Mouse (Mus musculus) megakaryocyte, adult 5-6 weeks (primary cell): ENCODE measurements around the gene A630076J17Rik. TPM values are rescaled to one million over a fixed set of nuclear protein-coding genes. Genes with fewer than 3 reads are reported as not detected.

ENCODE experiments used
- ATAC-seq: 2 replicates; pipeline ENCODE4 v1.8.0; 2016; ENCODE audit warnings: mild to moderate bottlenecking, inconsistent platforms; ENCODE audit not compliant: poor library complexity, severe bottlenecking
- total RNA-seq, 2 experiments: library from RNA; stranded (forward) in 1 of 2; stranded (reverse) in 1 of 2; fragments of 153-499, 151-499 nt in 1 of 2; fragments of 221-1000, 200-1000 nt in 1 of 2; gene quantifications; 2 replicates each; pipeline versions ENCODE4 v1.2.3 to v1.2.4; 2015 to 2017

A630076J17Rik gene
- total RNA-seq (2015), result not detected in 2 replicates
- total RNA-seq (2017), result not detected in 2 replicates

- no peak for ATAC-seq
Measured at GRCm38 (mm10) chr3:107230527-107230926, at the start of gene A630076J17Rik. A630076J17Rik (plus strand) TSS chr3:107230614.

DNA sequence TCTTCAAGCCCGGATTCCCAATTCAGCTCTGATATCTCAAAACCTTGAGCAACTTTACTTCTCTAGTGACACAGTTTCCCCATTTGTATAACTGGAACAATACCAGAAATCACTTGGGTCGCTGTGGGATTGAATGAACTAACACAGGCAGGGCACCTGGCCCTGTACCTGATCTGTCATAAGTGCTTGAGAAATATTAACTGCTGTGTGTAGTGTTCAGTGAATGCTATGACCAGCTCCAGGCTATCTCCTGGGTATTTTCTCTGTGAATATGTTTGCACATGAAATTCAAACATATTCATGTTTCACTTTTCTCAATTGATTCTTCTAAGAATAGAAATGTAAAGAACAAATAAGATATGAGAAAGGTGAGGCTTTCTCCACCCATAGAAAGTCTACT lies 49.6 kb upstream of the A630076J17Rik start:
- ATAC-seq, result no peak

DNA sequence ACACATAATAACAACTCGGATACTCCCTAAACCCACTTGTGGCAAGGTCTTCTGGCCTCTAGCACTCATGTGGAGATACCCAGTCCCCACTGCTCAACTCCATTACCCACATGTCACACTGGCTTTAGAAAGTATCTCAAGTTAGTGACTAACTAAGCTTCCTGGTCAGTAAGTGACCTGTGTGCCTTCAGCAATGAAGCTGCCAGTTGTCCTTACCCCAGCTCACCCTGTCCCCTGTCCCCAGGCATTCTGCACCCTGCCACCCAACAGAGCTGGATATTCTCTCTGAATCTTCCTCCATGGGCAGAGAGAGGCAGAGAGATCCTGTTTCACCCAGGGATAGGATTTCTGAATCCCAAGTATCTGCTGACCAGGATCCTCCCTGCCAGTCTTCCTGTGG lies 47.7 kb upstream of the A630076J17Rik start, which contains the start of gene Kcna10:
TSS of gene Kcna10 (plus strand) at position 301 of the 400 bp plus-strand sequence.
- ATAC-seq, result no peak

GRCm38 (mm10) chr3:107183178-107183577 lies 47.2 kb upstream of the A630076J17Rik start:
- no peak for ATAC-seq

GRCm38 (mm10) chr3:107185597-107185996 lies 44.8 kb upstream of the A630076J17Rik start:
- ATAC-seq, result no peak

GRCm38 (mm10) chr3:107187022-107187421 lies 43.4 kb upstream of the A630076J17Rik start:
- no peak for ATAC-seq

- no peak for ATAC-seq
Measured at GRCm38 (mm10) chr3:107188226-107188899, 42.1 kb upstream of the A630076J17Rik start.

DNA sequence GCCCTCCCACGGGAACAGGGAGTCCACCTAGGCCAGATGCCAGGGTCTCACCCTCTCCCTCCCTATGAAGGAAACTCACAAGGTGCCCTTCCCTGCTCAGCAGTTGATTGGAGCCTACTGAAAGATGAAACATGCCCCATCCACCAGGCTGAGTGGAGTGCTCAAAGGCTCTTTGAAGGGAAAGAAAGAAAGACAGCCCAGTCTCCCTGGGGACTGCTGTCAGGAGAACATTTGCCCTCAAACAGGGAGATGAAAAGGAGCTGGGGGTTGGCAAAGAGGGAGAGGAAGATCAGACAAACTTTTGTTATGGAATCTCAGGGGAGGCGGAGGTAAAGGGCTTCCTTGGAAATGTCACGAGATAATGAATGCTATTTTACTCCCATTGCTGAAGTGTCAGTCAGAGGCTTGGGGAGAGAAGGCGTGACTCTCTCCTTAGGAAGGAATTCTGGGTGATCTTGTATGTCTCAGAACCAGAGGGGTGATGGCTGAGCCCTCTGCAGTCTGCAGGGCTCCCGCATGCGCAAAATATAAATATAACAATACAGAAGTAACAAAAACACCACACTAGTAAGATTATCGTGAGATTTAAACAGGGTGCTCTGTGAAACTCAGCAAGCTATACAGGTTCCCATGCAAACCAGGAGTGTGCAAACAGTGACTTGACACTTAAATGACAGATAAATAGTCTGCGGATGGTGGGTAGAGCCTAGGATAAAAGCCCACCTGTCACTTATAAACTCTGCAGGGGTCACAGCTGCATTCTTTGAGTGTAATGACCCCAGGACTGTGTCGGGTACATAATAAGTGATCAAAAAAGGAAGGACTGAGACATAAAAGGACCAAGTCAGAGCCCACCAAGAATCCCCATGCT lies 28.9 kb upstream of the A630076J17Rik start:
- no peak for ATAC-seq

DNA sequence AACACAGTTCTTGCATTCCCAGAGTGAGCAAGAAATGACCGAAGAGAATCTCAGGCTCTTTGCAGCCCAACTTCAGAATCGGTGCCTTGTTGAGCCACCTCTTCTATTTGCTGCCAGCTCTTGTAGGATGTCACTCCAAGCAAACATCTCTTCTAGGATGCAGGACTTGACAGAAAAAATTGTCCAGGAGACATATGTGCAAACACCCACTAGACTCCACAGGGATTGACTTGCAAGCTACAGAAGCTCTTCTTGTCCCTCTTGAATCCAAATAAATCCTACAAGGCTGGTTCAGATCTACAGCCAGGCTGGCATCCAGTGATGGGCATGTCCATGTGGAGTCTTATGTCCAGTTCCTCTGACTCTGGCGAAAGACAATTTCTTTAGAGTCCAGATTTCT lies 26.0 kb upstream of the A630076J17Rik start:
- ATAC-seq, result no peak

DNA sequence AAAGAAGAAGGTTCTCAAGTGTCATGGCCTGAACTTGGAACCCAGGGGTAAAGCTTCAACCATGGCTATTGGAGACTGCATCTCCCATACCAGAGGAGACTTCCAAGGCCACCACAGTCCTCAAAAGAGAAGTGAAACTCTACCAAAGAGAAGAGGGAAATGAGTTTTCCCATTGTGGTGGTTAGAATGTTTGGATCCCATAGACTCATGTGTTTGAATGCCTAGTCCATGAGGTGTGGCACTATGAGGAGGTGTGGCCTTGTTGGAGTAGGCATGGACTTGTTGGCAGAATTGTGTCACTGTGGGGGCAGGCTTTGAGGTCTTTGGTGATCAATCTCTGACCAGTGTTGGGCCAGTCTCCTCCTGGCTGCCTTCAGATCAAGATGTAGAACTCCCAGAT lies 25.2 kb upstream of the A630076J17Rik start:
- ATAC-seq, result peak; percentile 43

- peak; percentile 65 for ATAC-seq
Measured at GRCm38 (mm10) chr3:107205994-107206393, 24.4 kb upstream of the A630076J17Rik start.

- no peak for ATAC-seq
Measured at GRCm38 (mm10) chr3:107206490-107207150, 23.8 kb upstream of the A630076J17Rik start.

DNA sequence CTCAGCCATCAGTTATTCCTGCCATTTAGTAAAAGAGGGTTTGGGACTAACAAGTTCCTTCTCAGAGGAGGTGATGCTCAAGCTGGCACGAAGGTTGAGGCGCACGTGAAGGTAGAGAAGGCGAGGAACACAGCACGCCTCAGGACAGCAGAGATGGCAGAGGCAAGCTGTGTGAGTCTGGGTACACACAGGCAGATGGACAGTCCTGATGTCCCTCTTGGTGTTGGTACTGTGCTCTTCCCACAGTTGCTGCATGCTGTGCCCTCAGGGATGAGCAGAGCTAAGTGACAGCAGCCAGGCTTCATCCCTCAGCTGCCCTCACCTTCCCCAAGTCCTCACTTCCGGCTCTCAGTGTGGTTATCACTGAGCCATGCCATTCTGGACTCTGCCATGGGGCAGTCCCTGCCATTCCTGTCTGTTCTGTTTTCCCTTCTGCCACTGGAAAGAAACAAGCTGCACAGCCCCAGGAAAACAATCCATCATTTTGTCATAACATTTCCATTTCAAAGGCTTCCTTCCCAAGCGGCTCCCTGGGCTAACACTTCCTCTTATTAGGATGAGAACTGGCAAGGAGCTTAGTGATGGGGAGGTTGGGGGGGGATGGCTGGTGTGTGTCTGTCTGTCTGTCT lies 22.7 kb upstream of the A630076J17Rik start:
- no peak for ATAC-seq

DNA sequence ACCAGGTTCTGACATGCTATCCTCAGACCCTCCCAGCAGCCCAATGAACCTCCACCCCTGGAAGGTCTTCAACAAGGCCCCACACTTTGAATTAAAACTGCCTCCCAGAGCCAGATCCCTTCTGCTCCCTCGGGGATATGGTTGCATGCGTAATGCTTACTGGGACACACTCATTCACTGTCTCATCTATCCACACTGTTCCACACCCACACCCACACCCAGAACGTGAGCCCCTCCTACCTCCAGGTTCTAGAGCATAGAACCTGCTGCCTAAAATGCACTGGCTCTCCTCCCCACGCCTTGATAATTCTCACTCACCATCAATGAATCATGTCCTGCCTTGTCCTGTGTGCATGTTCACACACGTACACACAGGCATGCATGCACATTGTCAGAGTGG lies 15.8 kb upstream of the A630076J17Rik start:
- ATAC-seq, result no peak

DNA sequence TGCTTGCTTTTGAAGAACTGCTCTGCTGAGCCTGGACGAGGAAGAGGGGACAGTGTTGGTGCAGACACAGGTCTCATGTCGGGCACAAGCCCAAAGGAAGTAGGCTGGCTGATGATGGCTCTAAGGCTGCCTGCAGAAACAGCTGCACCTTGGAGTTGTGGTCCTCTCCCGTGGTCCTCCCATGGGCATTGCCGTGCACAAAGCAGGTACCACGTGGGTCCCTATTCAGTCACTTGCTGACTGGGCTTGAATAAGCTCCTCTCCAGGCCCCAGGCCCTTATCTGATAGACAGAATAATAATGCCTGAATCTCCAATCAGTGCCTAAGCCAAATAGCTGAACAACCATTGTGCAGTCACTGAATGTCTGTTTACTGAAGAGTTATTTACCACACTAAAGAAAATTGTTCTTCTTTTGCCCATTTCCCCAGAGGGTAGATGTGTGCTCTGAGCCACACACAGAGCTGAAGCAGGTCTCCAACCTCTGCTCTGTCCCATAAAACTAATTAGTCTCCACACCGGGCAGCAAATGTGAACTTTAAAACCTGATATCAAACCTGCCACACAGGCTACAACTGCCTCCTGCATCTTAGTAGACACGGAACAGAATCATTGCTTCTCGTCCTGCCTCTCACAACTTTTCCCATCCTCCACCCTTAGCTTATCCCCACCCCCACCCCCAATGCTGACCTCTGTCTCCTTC lies 13.9 kb upstream of the A630076J17Rik start:
- ATAC-seq, result no peak

- ATAC-seq, result no peak
Measured at GRCm38 (mm10) chr3:107217101-107217480, 13.3 kb upstream of the A630076J17Rik start.

GRCm38 (mm10) chr3:107218572-107218971 lies 11.8 kb upstream of the A630076J17Rik start:
- no peak for ATAC-seq

- ATAC-seq, result peak; percentile 7; the same call in 1 of the 2 replicates
Measured at GRCm38 (mm10) chr3:107221608-107222007, 8.8 kb upstream of the A630076J17Rik start, which contains the start of gene Cym. Cym (minus strand) TSS chr3:107221732.

DNA sequence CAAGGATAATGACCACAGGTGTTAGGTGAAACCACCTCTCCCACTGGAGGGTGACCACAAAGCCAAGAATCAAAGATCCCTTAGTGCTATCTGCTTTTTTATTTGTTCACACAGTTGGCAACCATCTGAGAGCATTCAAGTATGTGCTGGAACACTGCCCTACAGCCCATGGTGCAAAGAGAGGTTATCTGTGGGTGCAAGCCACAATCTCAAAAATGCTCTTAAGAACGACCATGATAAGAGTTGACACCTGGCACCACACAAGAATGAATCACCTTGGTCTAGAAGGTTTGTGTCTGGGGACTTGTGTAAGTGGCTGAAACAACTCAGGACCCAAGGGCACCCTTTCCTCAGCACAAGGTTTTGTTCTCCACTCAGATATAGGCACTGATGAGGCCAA lies 7.2 kb upstream of the A630076J17Rik start:
- ATAC-seq, result no peak

DNA sequence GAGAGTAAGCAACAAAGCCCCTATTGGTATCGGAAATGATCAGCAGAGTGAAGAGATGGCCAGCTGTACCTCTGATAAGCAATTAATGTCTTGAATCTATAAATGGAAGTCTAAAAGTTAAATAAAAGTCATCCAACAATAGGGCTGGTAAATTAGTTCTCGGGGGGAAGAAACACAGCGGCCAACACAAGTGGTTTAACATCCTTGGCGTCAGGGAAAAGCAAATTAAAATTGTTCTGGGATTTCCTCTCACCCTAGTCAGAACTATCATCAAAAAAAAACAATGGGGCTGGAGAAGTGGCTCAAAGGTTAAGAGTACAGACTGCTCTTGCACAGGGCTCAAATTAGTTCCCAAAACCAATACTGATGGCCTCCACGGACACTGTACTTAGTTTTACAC lies 4.6 kb upstream of the A630076J17Rik start:
- ATAC-seq, result no peak
